Mouse (Mus musculus) adrenal gland, postnatal 36 days (tissue): Measurements from ENCODE around the gene Arhgap33. TPM values are rescaled to one million over a fixed set of nuclear protein-coding genes. Genes with fewer than 3 reads are reported as not detected.
"Not testable (repeated sequence)": the region's sequence is repeated elsewhere in the genome, so short reads cannot be mapped to it uniquely, and the experiment has no call there.

ENCODE experiments used
- DNase-seq, 2 experiments: peaks; one replicate each; pipeline ENCODE4 v3.0.0; 2021; ENCODE audit warnings: mixed read lengths in 1 of 2
- total RNA-seq, 2 experiments: library from RNA; stranded (reverse); gene quantifications; 2 replicates each; pipeline ENCODE4 v1.2.3; 2021

Arhgap33 gene
- total RNA-seq, 2 experiments from 2014 or later = 2.5 to 2.9 TPM

GRCm38 (mm10) chr7:30553021-30553589 is 18.2 kb upstream of the Arhgap33 start:
- DNase-seq = peak; percentile 79 to 83

- DNase-seq = peak; percentile 95 to 97
Measured at GRCm38 (mm10) chr7:30552102-30553020, 17.5 kb upstream of the Arhgap33 start, which contains the start of the genes Hspb6 and Proser3. Gene Hspb6 (plus strand): TSS chr7:30552178. Gene Proser3 (minus strand): TSS chr7:30552299.

- DNase-seq = no peak
Measured at GRCm38 (mm10) chr7:30551445-30552101, 16.7 kb upstream of the Arhgap33 start.

GRCm38 (mm10) chr7:30550603-30551002 is 15.7 kb upstream of the Arhgap33 start:
- no peak for DNase-seq

- DNase-seq = no peak
Measured at GRCm38 (mm10) chr7:30549880-30550279, 15.0 kb upstream of the Arhgap33 start.

GRCm38 (mm10) chr7:30544327-30544726 is 9.5 kb upstream of the Arhgap33 start:
- no peak for DNase-seq

- no peak for DNase-seq
Measured at GRCm38 (mm10) chr7:30540572-30540971, 5.7 kb upstream of the Arhgap33 start.

- DNase-seq = no peak
Measured at GRCm38 (mm10) chr7:30533941-30534632, 773 bp downstream of the Arhgap33 start.

- peak in 1 of 2 experiments; percentile 33 for DNase-seq
Measured at GRCm38 (mm10) chr7:30532931-30533330, 1.9 kb downstream of the Arhgap33 start.

- DNase-seq = no peak
Measured at GRCm38 (mm10) chr7:30531291-30531815, 3.5 kb downstream of the Arhgap33 start.

GRCm38 (mm10) chr7:30526981-30527380 is 7.9 kb downstream of the Arhgap33 start:
- DNase-seq = no peak

GRCm38 (mm10) chr7:30526399-30526798 is 8.5 kb downstream of the Arhgap33 start:
- DNase-seq = no peak

GRCm38 (mm10) chr7:30525954-30526353 is 8.9 kb downstream of the Arhgap33 start:
- no peak for DNase-seq

GRCm38 (mm10) chr7:30524487-30524886 is 10.4 kb downstream of the Arhgap33 start:
- DNase-seq = peak; percentile 23 to 28

GRCm38 (mm10) chr7:30522871-30523270 is 12.0 kb downstream of the Arhgap33 start:
- DNase-seq = no peak

- DNase-seq = no peak
Measured at GRCm38 (mm10) chr7:30520856-30521255, 14.0 kb downstream of the Arhgap33 start.

- DNase-seq = no peak
Measured at GRCm38 (mm10) chr7:30520396-30520795, 14.5 kb downstream of the Arhgap33 start.

- no peak for DNase-seq
Measured at GRCm38 (mm10) chr7:30518325-30518724, 16.5 kb downstream of the Arhgap33 start.

- DNase-seq = no peak
Measured at GRCm38 (mm10) chr7:30515003-30515760, 19.7 kb downstream of the Arhgap33 start.

- DNase-seq = no peak
Measured at GRCm38 (mm10) chr7:30508061-30508460, 26.8 kb downstream of the Arhgap33 start.

- not testable (repeated sequence) for DNase-seq
Measured at GRCm38 (mm10) chr7:30501159-30501558, 33.7 kb downstream of the Arhgap33 start.
